Mouse (Mus musculus) olfactory bulb, adult 2 months (tissue): ENCODE measurements around the gene Lrig2.

Source experiments
- CTCF ChIP-seq: fragments of 200-500 bp; IDR thresholded peaks from 2 replicates; pipeline ENCODE4 v1.5.1; 2012; ENCODE audit warnings: low read depth, mild to moderate bottlenecking, low read length, moderate library complexity; ENCODE audit not compliant: insufficient read depth
- POLR2A ChIP-seq: fragments of 200-500 bp; IDR thresholded peaks from 2 replicates; pipeline ENCODE4 v1.6.1; 2012; ENCODE audit warnings: mild to moderate bottlenecking, low read depth, low read length, moderate library complexity; ENCODE audit not compliant: insufficient read depth

DNA sequence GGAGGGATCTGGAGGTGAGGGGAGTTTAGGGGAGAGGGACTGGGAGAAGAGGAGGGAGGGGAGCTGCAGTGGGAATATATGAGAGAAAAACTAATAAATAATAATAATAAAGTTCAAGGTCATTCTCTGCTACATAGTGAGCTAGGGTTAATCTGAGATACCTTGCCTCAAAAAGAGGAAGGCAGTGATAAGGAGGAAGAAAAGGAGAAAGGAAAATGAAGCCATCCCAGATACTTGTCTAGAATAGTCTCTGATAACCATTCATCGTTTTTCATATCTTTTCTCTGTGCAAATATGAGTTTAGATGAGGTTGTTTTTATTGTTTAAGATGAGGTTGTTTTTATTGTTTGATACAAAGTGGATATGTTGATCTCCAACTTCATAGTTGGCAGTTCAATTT, 13.3 kb upstream of the Lrig2 start:
- no peak for TF ChIP-seq CTCF
- no peak for TF ChIP-seq POLR2A
